Mouse (Mus musculus) right cerebral cortex, adult 18-20 months (tissue): ENCODE data around the gene Pef1.

Source experiments
- DNase-seq: peaks from one replicate; pipeline ENCODE4 v3.0.0; 2022; ENCODE audit warnings: mixed read lengths

Gene Pef1

GRCm38 (mm10) chr4:130101183-130101582 is 1.2 kb upstream of the Pef1 start:
- DNase-seq, result no peak

- DNase-seq, result no peak
These were observed 1.3 kb downstream of the Pef1 start for GRCm38 (mm10) chr4:130103632-130104031.

GRCm38 (mm10) chr4:130104584-130104983 is 2.2 kb downstream of the Pef1 start:
- DNase-seq, result no peak

- no peak for DNase-seq
These were observed 4.7 kb downstream of the Pef1 start for GRCm38 (mm10) chr4:130107065-130107443.

- peak; percentile 99 for DNase-seq
These were observed 5.2 kb downstream of the Pef1 start for GRCm38 (mm10) chr4:130107444-130108131.

- DNase-seq, result no peak
These were observed 6.6 kb downstream of the Pef1 start for GRCm38 (mm10) chr4:130108929-130109328.

GRCm38 (mm10) chr4:130109666-130110065 is 7.3 kb downstream of the Pef1 start:
- DNase-seq, result no peak

- peak; percentile 69 for DNase-seq
These were observed 7.7 kb downstream of the Pef1 start for GRCm38 (mm10) chr4:130110091-130110490.

- peak; percentile 31 for DNase-seq
These were observed 9.9 kb downstream of the Pef1 start for GRCm38 (mm10) chr4:130112299-130112698.

GRCm38 (mm10) chr4:130112732-130113131 is 10.4 kb downstream of the Pef1 start:
- no peak for DNase-seq

GRCm38 (mm10) chr4:130120752-130121151 is 18.4 kb downstream of the Pef1 start:
- no peak for DNase-seq

GRCm38 (mm10) chr4:130121560-130121959 is 19.2 kb downstream of the Pef1 start:
- no peak for DNase-seq

- no peak for DNase-seq
These were observed 20.7 kb downstream of the Pef1 start for GRCm38 (mm10) chr4:130123020-130123419.

- DNase-seq, result no peak
These were observed 21.8 kb downstream of the Pef1 start for GRCm38 (mm10) chr4:130124110-130124509.

GRCm38 (mm10) chr4:130125164-130125563 is 22.8 kb downstream of the Pef1 start:
- no peak for DNase-seq

- DNase-seq, result no peak
These were observed 23.6 kb downstream of the Pef1 start for GRCm38 (mm10) chr4:130125935-130126334.

- no peak for DNase-seq
These were observed 26.5 kb downstream of the Pef1 start for GRCm38 (mm10) chr4:130128907-130129306.

- no peak for DNase-seq
These were observed 27.7 kb downstream of the Pef1 start for GRCm38 (mm10) chr4:130130082-130130481.

GRCm38 (mm10) chr4:130130641-130131350 is 28.4 kb downstream of the Pef1 start:
- DNase-seq, result no peak

- DNase-seq, result no peak
These were observed 29.2 kb downstream of the Pef1 start for GRCm38 (mm10) chr4:130131448-130132105.

- no peak for DNase-seq
These were observed 31.0 kb downstream of the Pef1 start for GRCm38 (mm10) chr4:130133399-130133798.

- DNase-seq, result peak; percentile 51
These were observed 36.3 kb downstream of the Pef1 start for GRCm38 (mm10) chr4:130138441-130139213.

GRCm38 (mm10) chr4:130139214-130139492 is 36.8 kb downstream of the Pef1 start, which contains the start of gene Hcrtr1:
Gene Hcrtr1 (minus strand): TSS chr4:130139359.
- DNase-seq, result no peak
